Comparison of ENCODE assay signal across 9 mouse cellular contexts in genomic region chr5:30815120-30815465, GRCm38 (mm10). TPM values are rescaled to one million over a fixed set of nuclear protein-coding genes. Genes with fewer than 3 reads are reported as not detected.
DNase-seq lines count a peak whose midpoint lies in the region; ATAC-seq lines count a peak whose summit lies in the region.
"Had no signal": no experiment of that assay in that cellular context is flagged by ENCODE, and none has a peak within 500 bp of the region (broad histone marks: within the 10 kb centered on the region; RNA-seq: fewer than 3 reads in every experiment).

No protein-coding gene starts in this region.

- peaks cover 21% of the 10 kb centered on the region for H3K4me1 ChIP-seq in limb, embryonic 15.5 days

- WGBS in limb, embryonic 15.5 days, result 2% methylated on average over 7 of the region's 7 CpGs

- no peaks in the 10 kb centered on the region for H3K9me3 ChIP-seq in limb, embryonic 15.5 days

- H3K4me2 ChIP-seq in limb, embryonic 15.5 days, result peak overlapping the region; percentile 84

- DNase-seq in embryo, embryonic 10.5 days (ENCODE audit: low spot score), result peak; percentile 32
- no peak for DNase-seq in embryo, embryonic 9.5 days (ENCODE audit: extremely low spot score)
- peak; percentile 16 for DNase-seq in thymus, postnatal 14 days
- DNase-seq in thymus, postnatal 0 days (ENCODE audit: low spot score), result no peak
- DNase-seq in ovary, adult 18-20 months (ENCODE audit: low spot score), result no peak
- no peak for DNase-seq in left cerebral cortex, adult 18-20 months (ENCODE audit: low spot score in 2 of 2)
- DNase-seq in spleen, postnatal 14 days (ENCODE audit: low spot score in 2 of 2), result no peak

- H3K9ac ChIP-seq in limb, embryonic 15.5 days, result peak overlapping the region; percentile 82

- H3K4me3 ChIP-seq in limb, embryonic 15.5 days, result peak overlapping the region; percentile 83

- peak overlapping the region; percentile 76 for H3K27ac ChIP-seq in limb, embryonic 15.5 days
- H3K27ac ChIP-seq: macrophage had no signal

- no peaks in the 10 kb centered on the region; the same call in 1 of the 2 replicates for H3K27me3 ChIP-seq in limb, embryonic 15.5 days

- no peak; the same call in 1 of the 2 replicates for ATAC-seq in limb, embryonic 15.5 days (ENCODE audit: insufficient number of reproducible peaks, low FRiP score, low TSS enrichment, low read depth)

- no peaks in the 10 kb centered on the region for H3K36me3 ChIP-seq in limb, embryonic 15.5 days

RNA-seq across cellular contexts. Expression of gene Mapre3, which starts 0.7 kb away (rescaled TPM):
- polyA plus RNA-seq in thymus, postnatal 0 days (2015; fragmentation: Nextera tagmentation; extraction: Ambion mirVana), result 3.4 and 3.8 TPM in 2 replicates
- 30.4 and 30.6 TPM in 2 replicates for polyA plus RNA-seq in limb, embryonic 15.5 days (2015; fragmentation: Nextera tagmentation; extraction: Ambion mirVana)
- total RNA-seq in left cerebral cortex, adult 18-20 months (2021), result 100 to 1,000 TPM; 221 to 228 TPM

RNA-seq across cellular contexts. Expression of gene Tmem214, which starts 52.7 kb away (rescaled TPM):
- polyA plus RNA-seq in thymus, postnatal 0 days (2015; fragmentation: Nextera tagmentation; extraction: Ambion mirVana), result 41.7 TPM in 2 replicates
- polyA plus RNA-seq in limb, embryonic 15.5 days (2015; fragmentation: Nextera tagmentation; extraction: Ambion mirVana), result 97.7 and 97.9 TPM in 2 replicates
- total RNA-seq in left cerebral cortex, adult 18-20 months (2021), result 10 to 100 TPM; 63.7 to 68.0 TPM

Comparison
In these comparisons a context has a peak if more than half of its experiments do, and no peak if none do; other contexts are left out.
1. DNase-seq: peak in embryo, embryonic 10.5 days (single experiment) and thymus, postnatal 14 days (single experiment); none in embryo, embryonic 9.5 days (single experiment), thymus, postnatal 0 days (single experiment), ovary, adult 18-20 months (single experiment), left cerebral cortex, adult 18-20 months (0 of 2) and spleen, postnatal 14 days (0 of 2).